Mouse (Mus musculus): ENCODE data around the gene Olfr1161. TPM values are rescaled to one million over a fixed set of nuclear protein-coding genes. Genes with fewer than 3 reads are reported as not detected.
A peak's percentile ranks its signal among the peaks of the same experiment; 100 is the strongest.
"Not testable (repeated sequence)": the region's sequence is repeated elsewhere in the genome, so short reads cannot be mapped to it uniquely, and the experiment has no call there.

Olfr1161 gene
- not detected in 2 replicates for polyA plus RNA-seq (2015; fragmentation: Nextera tagmentation; extraction: Ambion mirVana)

- H3K4me3 ChIP-seq (replicated peaks); H3K4me2 ChIP-seq; H3K27me3 ChIP-seq; H3K36me3 ChIP-seq; DNase-seq; H3K27ac ChIP-seq; H3K9ac ChIP-seq; H3K9me3 ChIP-seq (replicated peaks); ATAC-seq (ENCODE audit: low read depth); H3K4me1 ChIP-seq (replicated peaks): not testable (repeated sequence)
- 54% methylated on average over 1 of the region's 1 CpGs for WGBS (ENCODE audit: insufficient replicate concordance)
Measured at GRCm38 (mm10) chr2:88022474-88022873, at the start of gene Olfr1161. Gene Olfr1161 (plus strand): TSS chr2:88022774.

GRCm38 (mm10) chr2:87974563-87974962 is 48.0 kb upstream of the Olfr1161 start, which contains the start of gene Olfr74:
Gene Olfr74 (minus strand): TSS chr2:87974663.
- 36% methylated on average over 3 of the region's 3 CpGs for WGBS (ENCODE audit: insufficient replicate concordance)
- H3K4me2 ChIP-seq: no peak within 1 kb of the TSS
- no peak within 1 kb of the TSS for H3K9ac ChIP-seq
- no peak within 1 kb of the TSS for H3K4me3 ChIP-seq (replicated peaks)
- DNase-seq (no peak), ATAC-seq (ENCODE audit: low read depth) (no peak)
- H3K4me1 ChIP-seq (replicated peaks): no peaks in the 10 kb centered on the region
- H3K27ac ChIP-seq: no peak within 1 kb of the TSS
- no peaks in the 10 kb centered on the region for H3K9me3 ChIP-seq (replicated peaks)
- H3K27me3 ChIP-seq: no peaks in the 10 kb centered on the region
- no peaks in the 10 kb centered on the region for H3K36me3 ChIP-seq

DNA sequence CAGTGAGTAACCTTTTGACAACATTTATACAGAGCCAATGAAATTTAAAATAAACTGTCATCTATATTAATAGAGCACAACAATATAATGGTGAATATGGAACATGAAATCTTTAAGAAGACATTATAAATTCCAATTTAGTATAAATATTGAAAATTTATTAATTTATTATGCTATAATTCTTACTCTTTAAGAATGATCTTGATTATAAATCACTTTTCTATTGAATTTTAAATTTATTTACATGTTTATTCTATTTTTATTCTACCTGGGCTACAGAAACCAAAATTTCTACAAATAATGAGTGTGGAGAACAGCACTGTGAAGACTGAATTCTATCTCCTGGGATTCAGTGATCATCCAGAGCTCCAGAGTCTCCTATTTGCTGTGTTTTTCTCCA is 32.8 kb upstream of the Olfr1161 start, which contains the start of gene Olfr1158:
Gene Olfr1158 (plus strand): TSS at position 301 of the 400 bp plus-strand sequence.
- H3K27ac ChIP-seq: no peak within 1 kb of the TSS
- no peak within 1 kb of the TSS for H3K4me3 ChIP-seq (replicated peaks)
- H3K4me1 ChIP-seq (replicated peaks): no peaks in the 10 kb centered on the region
- H3K36me3 ChIP-seq: no peaks in the 10 kb centered on the region
- H3K27me3 ChIP-seq: no peaks in the 10 kb centered on the region
- DNase-seq (no peak), ATAC-seq (ENCODE audit: low read depth) (no peak)
- no peak within 1 kb of the TSS for H3K4me2 ChIP-seq
- no peak within 1 kb of the TSS for H3K9ac ChIP-seq
- H3K9me3 ChIP-seq (replicated peaks): no peaks in the 10 kb centered on the region

- no peak within 1 kb of the TSS for H3K4me2 ChIP-seq
- H3K27ac ChIP-seq: no peak within 1 kb of the TSS
- no peak for DNase-seq
- H3K27me3 ChIP-seq: no peaks in the 10 kb centered on the region
- ATAC-seq (ENCODE audit: low read depth): 0 out of 2 replicates have a peak, but pooled peaks have one; percentile 53
- H3K9me3 ChIP-seq (replicated peaks): no peaks in the 10 kb centered on the region
- H3K36me3 ChIP-seq: no peaks in the 10 kb centered on the region
- no peak within 1 kb of the TSS for H3K9ac ChIP-seq
- H3K4me1 ChIP-seq (replicated peaks): no peaks in the 10 kb centered on the region
- H3K4me3 ChIP-seq (replicated peaks): no peak within 1 kb of the TSS
Measured at GRCm38 (mm10) chr2:88007515-88008318, 14.9 kb upstream of the Olfr1161 start, which contains the start of gene Olfr1160. Gene Olfr1160 (minus strand): TSS chr2:88008268.

DNA sequence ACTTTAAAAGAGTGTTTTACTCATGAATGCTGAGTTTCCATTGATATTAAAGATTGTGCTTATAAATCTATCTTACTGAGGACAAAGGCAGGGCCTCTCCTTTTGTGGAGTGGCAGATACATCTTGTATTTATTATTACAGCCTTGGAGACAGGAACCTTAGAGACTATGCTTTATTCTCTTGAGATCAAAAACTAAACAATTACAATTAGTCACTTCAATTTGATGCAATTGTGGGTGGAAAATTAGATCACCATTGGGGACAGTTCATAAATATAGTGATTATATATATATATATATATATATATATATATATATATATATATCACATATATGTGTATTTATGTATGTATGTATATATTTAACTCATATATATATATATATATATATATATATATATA is 15.0 kb downstream of the Olfr1161 start, which contains the start of gene Olfr73:
Gene Olfr73 (minus strand): TSS at position 101 of the 400 bp plus-strand sequence.
- no peaks in the 10 kb centered on the region for H3K36me3 ChIP-seq
- DNase-seq (no peak), ATAC-seq (ENCODE audit: low read depth) (no peak)
- H3K4me2 ChIP-seq: no peak within 1 kb of the TSS
- no peaks in the 10 kb centered on the region for H3K9me3 ChIP-seq (replicated peaks)
- H3K9ac ChIP-seq: no peak within 1 kb of the TSS
- no peaks in the 10 kb centered on the region for H3K27me3 ChIP-seq
- no peak within 1 kb of the TSS for H3K4me3 ChIP-seq (replicated peaks)
- no peaks in the 10 kb centered on the region for H3K4me1 ChIP-seq (replicated peaks)
- no peak within 1 kb of the TSS for H3K27ac ChIP-seq

DNA sequence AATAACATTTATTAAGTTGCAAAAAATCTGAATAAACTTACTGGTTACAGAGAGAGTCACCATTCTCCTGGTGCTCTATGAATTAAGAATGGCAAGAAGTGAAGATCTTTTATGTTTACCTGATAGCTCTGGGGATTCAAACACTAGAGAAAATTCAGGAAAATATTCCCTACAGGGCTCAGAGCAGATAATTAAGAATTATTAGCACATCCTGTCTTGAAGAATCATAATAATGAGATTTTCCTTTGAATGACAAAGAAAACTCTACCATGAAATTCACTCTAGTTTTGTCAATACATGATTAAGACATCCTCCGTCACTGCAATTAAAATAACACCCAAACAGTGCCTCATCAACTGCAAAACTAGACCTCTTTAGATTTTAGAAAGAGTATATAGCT is 28.5 kb downstream of the Olfr1161 start, which contains the start of gene Olfr1162:
Gene Olfr1162 (minus strand): TSS at position 101 of the 400 bp plus-strand sequence.
- H3K36me3 ChIP-seq: no peaks in the 10 kb centered on the region
- H3K27ac ChIP-seq: no peak within 1 kb of the TSS
- H3K4me2 ChIP-seq: no peak within 1 kb of the TSS
- H3K27me3 ChIP-seq: no peaks in the 10 kb centered on the region
- DNase-seq: no peak
- no peaks in the 10 kb centered on the region for H3K4me1 ChIP-seq (replicated peaks)
- H3K9me3 ChIP-seq (replicated peaks): no peaks in the 10 kb centered on the region
- ATAC-seq (ENCODE audit: low read depth): no peak
- H3K9ac ChIP-seq: no peak within 1 kb of the TSS
- WGBS (ENCODE audit: insufficient replicate concordance): 63% methylated on average over 1 of the region's 1 CpGs
- H3K4me3 ChIP-seq (replicated peaks): no peak within 1 kb of the TSS

DNA sequence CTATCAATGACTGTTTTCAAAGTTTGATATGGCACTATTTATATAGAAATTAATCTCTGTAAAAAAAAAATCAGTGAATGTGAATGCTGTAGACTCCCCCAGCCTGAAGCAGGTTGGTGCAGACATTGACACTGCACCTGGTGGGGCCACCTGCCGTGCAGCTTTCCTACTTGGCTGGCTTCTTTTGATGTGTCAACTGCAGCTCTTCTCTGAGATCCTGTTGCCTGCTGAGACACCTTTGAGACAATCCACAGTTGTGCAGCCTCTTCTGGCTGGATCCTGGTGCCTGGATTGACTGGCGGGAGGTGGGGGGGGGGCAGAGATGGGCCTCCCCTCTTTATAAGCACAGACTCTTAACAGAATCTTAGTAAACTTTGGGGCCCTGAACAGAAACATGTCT is 41.0 kb downstream of the Olfr1161 start:
- no peak overlapping the region for H3K4me3 ChIP-seq (replicated peaks)
- 67% methylated on average over 2 of the region's 2 CpGs for WGBS (ENCODE audit: insufficient replicate concordance)
- H3K9ac ChIP-seq: no peak overlapping the region
- H3K36me3 ChIP-seq: no peaks in the 10 kb centered on the region
- DNase-seq (no peak), ATAC-seq (ENCODE audit: low read depth) (no peak)
- H3K27me3 ChIP-seq: no peaks in the 10 kb centered on the region
- H3K4me1 ChIP-seq (replicated peaks): no peaks in the 10 kb centered on the region
- no peak overlapping the region for H3K27ac ChIP-seq
- H3K9me3 ChIP-seq (replicated peaks): no peaks in the 10 kb centered on the region
- no peak overlapping the region for H3K4me2 ChIP-seq

DNA sequence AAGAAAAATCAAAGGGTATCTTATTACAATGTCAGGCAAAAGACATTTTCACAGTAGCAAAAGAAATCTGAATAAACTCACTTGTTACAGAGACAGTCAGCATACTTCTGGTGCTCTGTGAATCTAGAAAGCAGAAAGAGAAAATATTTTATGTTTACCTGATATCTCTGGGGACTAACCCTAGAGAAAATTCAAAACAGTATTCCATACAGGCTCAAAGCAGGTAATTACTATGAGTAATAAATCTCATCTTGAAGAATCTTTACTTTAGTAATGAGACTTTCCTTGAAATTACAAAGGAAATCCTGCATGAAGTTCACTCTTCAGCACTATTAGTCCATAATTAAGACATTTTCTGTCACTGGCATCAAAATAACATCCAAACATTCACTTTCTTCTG is 49.2 kb downstream of the Olfr1161 start, which contains the start of gene Olfr1163:
Gene Olfr1163 (minus strand): TSS at position 101 of the 400 bp plus-strand sequence.
- DNase-seq (no peak), ATAC-seq (ENCODE audit: low read depth) (no peak)
- Histone ChIP-seq H3K27ac (no peak within 1 kb of the TSS), H3K4me1 (replicated peaks) (no peaks in the 10 kb centered on the region), H3K4me3 (replicated peaks) (no peak within 1 kb of the TSS), H3K9ac (no peak within 1 kb of the TSS), H3K9me3 (replicated peaks) (no peaks in the 10 kb centered on the region), H3K36me3 (no peaks in the 10 kb centered on the region), H3K4me2 (no peak within 1 kb of the TSS), H3K27me3 (no peaks in the 10 kb centered on the region)

Other genes with a start within 250 kb of the Olfr1161 start
- not detected in 2 replicates for gene Olfr152, start 243.3 kb upstream of the Olfr1161 start, polyA plus RNA-seq (2015; fragmentation: Nextera tagmentation; extraction: Ambion mirVana)
- gene Olfr1143, start 222.2 kb upstream of the Olfr1161 start, polyA plus RNA-seq (2015; fragmentation: Nextera tagmentation; extraction: Ambion mirVana): not detected in 2 replicates
- not detected in 2 replicates for gene Olfr1145, start 213.0 kb upstream of the Olfr1161 start, polyA plus RNA-seq (2015; fragmentation: Nextera tagmentation; extraction: Ambion mirVana)
- gene Olfr1148, start 192.2 kb upstream of the Olfr1161 start, polyA plus RNA-seq (2015; fragmentation: Nextera tagmentation; extraction: Ambion mirVana): not detected in 2 replicates
- not detected in 2 replicates for gene Olfr1150-ps1, start 178.8 kb upstream of the Olfr1161 start, polyA plus RNA-seq (2015; fragmentation: Nextera tagmentation; extraction: Ambion mirVana)
- gene Olfr1151, start 166.9 kb upstream of the Olfr1161 start, polyA plus RNA-seq (2015; fragmentation: Nextera tagmentation; extraction: Ambion mirVana): not detected in 2 replicates
- gene Olfr1152, start 156.3 kb upstream of the Olfr1161 start, polyA plus RNA-seq (2015; fragmentation: Nextera tagmentation; extraction: Ambion mirVana): not detected in 2 replicates
- gene Olfr1153, start 127.8 kb upstream of the Olfr1161 start, polyA plus RNA-seq (2015; fragmentation: Nextera tagmentation; extraction: Ambion mirVana): not detected in 2 replicates
- gene Olfr1154, start 117.6 kb upstream of the Olfr1161 start, polyA plus RNA-seq (2015; fragmentation: Nextera tagmentation; extraction: Ambion mirVana): not detected in 2 replicates
- not detected in 2 replicates for gene Olfr1155, start 77.6 kb upstream of the Olfr1161 start, polyA plus RNA-seq (2015; fragmentation: Nextera tagmentation; extraction: Ambion mirVana)
- gene Olfr1156, start 69.7 kb upstream of the Olfr1161 start, polyA plus RNA-seq (2015; fragmentation: Nextera tagmentation; extraction: Ambion mirVana): not detected in 2 replicates
- gene Olfr1157, start 54.5 kb upstream of the Olfr1161 start, polyA plus RNA-seq (2015; fragmentation: Nextera tagmentation; extraction: Ambion mirVana): not detected in 2 replicates
- gene Olfr74, start 48.1 kb upstream of the Olfr1161 start, polyA plus RNA-seq (2015; fragmentation: Nextera tagmentation; extraction: Ambion mirVana): not detected in 2 replicates
- not detected in 2 replicates for gene Olfr1158, start 32.7 kb upstream of the Olfr1161 start, polyA plus RNA-seq (2015; fragmentation: Nextera tagmentation; extraction: Ambion mirVana)
- not detected in 2 replicates for gene Olfr1160, start 14.5 kb upstream of the Olfr1161 start, polyA plus RNA-seq (2015; fragmentation: Nextera tagmentation; extraction: Ambion mirVana)
- gene Olfr73, start 14.9 kb downstream of the Olfr1161 start, polyA plus RNA-seq (2015; fragmentation: Nextera tagmentation; extraction: Ambion mirVana): not detected in 2 replicates
- gene Olfr1162, start 28.4 kb downstream of the Olfr1161 start, polyA plus RNA-seq (2015; fragmentation: Nextera tagmentation; extraction: Ambion mirVana): not detected in 2 replicates
- not detected in 2 replicates for gene Olfr1163, start 49.1 kb downstream of the Olfr1161 start, polyA plus RNA-seq (2015; fragmentation: Nextera tagmentation; extraction: Ambion mirVana)
- gene Olfr1164, start 71.2 kb downstream of the Olfr1161 start, polyA plus RNA-seq (2015; fragmentation: Nextera tagmentation; extraction: Ambion mirVana): not detected in 2 replicates
- not detected in 2 replicates for gene Olfr1166, start 105.5 kb downstream of the Olfr1161 start, polyA plus RNA-seq (2015; fragmentation: Nextera tagmentation; extraction: Ambion mirVana)
- not detected in 2 replicates for gene Olfr1167, start 132.4 kb downstream of the Olfr1161 start, polyA plus RNA-seq (2015; fragmentation: Nextera tagmentation; extraction: Ambion mirVana)
- gene Olfr1168, start 159.1 kb downstream of the Olfr1161 start, polyA plus RNA-seq (2015; fragmentation: Nextera tagmentation; extraction: Ambion mirVana): not detected in 2 replicates
- gene Olfr1170, start 205.6 kb downstream of the Olfr1161 start, polyA plus RNA-seq (2015; fragmentation: Nextera tagmentation; extraction: Ambion mirVana): not detected in 2 replicates